Mouse (Mus musculus): ENCODE measurements at regions not wholly inside any gene's neighbourhood (a gene's known extent, or its start where the extent isn't known, plus 50 kb on each side); places are given as distances from the start of the nearest gene placed in this dataset.

DNA sequence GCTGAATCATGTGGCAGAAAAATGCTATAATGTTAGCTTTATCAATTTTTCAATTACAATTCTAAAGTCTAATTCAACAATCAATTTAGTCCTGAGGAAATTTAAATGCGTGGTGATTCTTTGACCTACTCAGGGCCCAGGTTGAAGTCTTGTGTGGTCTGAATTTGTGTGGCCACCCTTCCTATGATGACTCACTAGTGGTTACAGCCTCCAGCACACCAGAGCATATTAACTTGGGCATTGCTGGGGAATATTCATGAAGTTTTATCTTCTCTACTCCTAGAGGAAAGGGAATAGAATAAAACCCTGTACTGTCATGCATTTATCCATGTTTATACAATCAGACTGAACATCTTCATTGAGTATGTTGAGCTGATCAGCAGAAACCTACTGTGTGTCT is 665.2 kb downstream of the Inhba start:
- Histone ChIP-seq H3K4me3 (ENCODE audit: control insufficient read depth, low read depth, low read length) (no peak overlapping the region), H3K4me1 (ENCODE audit: control insufficient read depth, insufficient read depth, low read length) (no peaks in the 10 kb centered on the region), H3K36me3 (ENCODE audit: control insufficient read depth, insufficient read depth, low read length) (no peaks in the 10 kb centered on the region), H3K27me3 (ENCODE audit: control insufficient read depth, insufficient read depth, low read length) (no peaks in the 10 kb centered on the region), H3K27ac (ENCODE audit: control insufficient read depth, insufficient read depth, low read depth, low read length) (no peak overlapping the region)
- TF ChIP-seq POLR2A (IDR thresholded peaks at IDR 0.05; ENCODE audit: control insufficient read depth, low read depth, low read length): no peak
- no peak for TF ChIP-seq CTCF (IDR thresholded peaks at IDR 0.05; ENCODE audit: control insufficient read depth, insufficient read depth, insufficient replicate concordance, low read depth, low read length)

GRCm38 (mm10) chr13:16678246-16679024 is 666.8 kb downstream of the Inhba start:
- Histone ChIP-seq H3K4me1 (ENCODE audit: control insufficient read depth, insufficient read depth, low read length) (no peaks in the 10 kb centered on the region), H3K36me3 (ENCODE audit: control insufficient read depth, insufficient read depth, low read length) (no peaks in the 10 kb centered on the region), H3K27ac (ENCODE audit: control insufficient read depth, insufficient read depth, low read depth, low read length) (no peak overlapping the region), H3K4me3 (ENCODE audit: control insufficient read depth, low read depth, low read length) (no peak overlapping the region), H3K27me3 (ENCODE audit: control insufficient read depth, insufficient read depth, low read length) (no peaks in the 10 kb centered on the region)
- TF ChIP-seq POLR2A (IDR thresholded peaks at IDR 0.05; ENCODE audit: control insufficient read depth, low read depth, low read length) (no peak), CTCF (IDR thresholded peaks at IDR 0.05; ENCODE audit: control insufficient read depth, insufficient read depth, insufficient replicate concordance, low read depth, low read length) (no peak)

DNA sequence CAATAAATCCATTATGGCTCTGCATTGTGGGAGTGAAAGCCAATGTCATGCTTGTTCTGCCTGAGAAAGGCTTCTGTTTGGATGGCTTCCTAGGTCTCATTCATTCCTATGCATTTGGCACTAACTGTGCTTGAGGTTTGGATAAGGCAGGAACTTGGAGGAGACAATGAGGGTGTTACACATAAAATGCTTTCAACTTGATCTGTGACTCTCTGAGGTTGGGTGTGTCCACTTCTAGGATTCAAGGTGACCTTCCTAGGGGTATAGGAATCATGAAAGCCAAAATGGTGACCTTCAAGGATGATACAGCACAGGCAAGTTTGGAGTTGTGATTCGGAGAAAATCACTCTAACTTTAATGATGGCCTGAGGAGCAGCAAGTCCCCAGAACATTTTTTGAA is 682.5 kb downstream of the Inhba start:
- no peak overlapping the region for H3K4me3 ChIP-seq (ENCODE audit: control insufficient read depth, low read depth, low read length)
- no peak for TF ChIP-seq CTCF (IDR thresholded peaks at IDR 0.05; ENCODE audit: control insufficient read depth, insufficient read depth, insufficient replicate concordance, low read depth, low read length)
- no peak for TF ChIP-seq POLR2A (IDR thresholded peaks at IDR 0.05; ENCODE audit: control insufficient read depth, low read depth, low read length)
- H3K36me3 ChIP-seq (ENCODE audit: control insufficient read depth, insufficient read depth, low read length): no peaks in the 10 kb centered on the region

GRCm38 (mm10) chr13:16700934-16701333 is 689.3 kb downstream of the Inhba start:
- H3K27me3 ChIP-seq (ENCODE audit: control insufficient read depth, insufficient read depth, low read length): no peaks in the 10 kb centered on the region
- H3K4me1 ChIP-seq (ENCODE audit: control insufficient read depth, insufficient read depth, low read length): no peaks in the 10 kb centered on the region
- TF ChIP-seq CTCF (IDR thresholded peaks at IDR 0.05; ENCODE audit: control insufficient read depth, insufficient read depth, insufficient replicate concordance, low read depth, low read length) (no peak), POLR2A (IDR thresholded peaks at IDR 0.05; ENCODE audit: control insufficient read depth, low read depth, low read length) (no peak)
- no peaks in the 10 kb centered on the region for H3K36me3 ChIP-seq (ENCODE audit: control insufficient read depth, insufficient read depth, low read length)
- no peak overlapping the region for H3K27ac ChIP-seq (ENCODE audit: control insufficient read depth, insufficient read depth, low read depth, low read length)
- H3K4me3 ChIP-seq (ENCODE audit: control insufficient read depth, low read depth, low read length): no peak overlapping the region

More for the DNA sequence above, 682.5 kb downstream of the Inhba start:
- H3K27ac ChIP-seq (ENCODE audit: control insufficient read depth, insufficient read depth, low read depth, low read length): no peak overlapping the region
- no peaks in the 10 kb centered on the region for H3K4me1 ChIP-seq (ENCODE audit: control insufficient read depth, insufficient read depth, low read length)
- no peaks in the 10 kb centered on the region for H3K27me3 ChIP-seq (ENCODE audit: control insufficient read depth, insufficient read depth, low read length)

DNA sequence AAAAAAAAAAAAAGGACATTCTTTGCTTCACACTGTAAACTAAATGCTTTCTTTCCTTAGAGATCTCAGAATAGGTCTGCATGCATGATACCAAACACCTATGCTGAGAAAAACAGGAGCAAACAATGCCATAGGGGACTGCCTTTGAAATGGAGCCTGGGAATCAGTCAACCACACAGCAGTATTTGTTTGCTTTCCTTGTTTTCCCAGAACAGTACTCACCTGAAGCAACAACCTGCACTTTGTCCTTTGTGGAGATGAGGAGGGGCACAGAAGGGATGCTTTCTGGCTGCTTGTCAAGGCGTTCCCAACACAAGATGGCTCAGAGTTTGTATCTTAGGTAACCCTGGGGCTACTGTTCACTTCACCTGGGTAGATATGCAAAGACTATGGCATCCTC is 690.5 kb downstream of the Inhba start:
- no peaks in the 10 kb centered on the region for H3K4me1 ChIP-seq (ENCODE audit: control insufficient read depth, insufficient read depth, low read length)
- no peaks in the 10 kb centered on the region for H3K36me3 ChIP-seq (ENCODE audit: control insufficient read depth, insufficient read depth, low read length)
- no peak for TF ChIP-seq CTCF (IDR thresholded peaks at IDR 0.05; ENCODE audit: control insufficient read depth, insufficient read depth, insufficient replicate concordance, low read depth, low read length)
- TF ChIP-seq POLR2A (IDR thresholded peaks at IDR 0.05; ENCODE audit: control insufficient read depth, low read depth, low read length): no peak
- H3K27ac ChIP-seq (ENCODE audit: control insufficient read depth, insufficient read depth, low read depth, low read length): no peak overlapping the region
- H3K4me3 ChIP-seq (ENCODE audit: control insufficient read depth, low read depth, low read length): no peak overlapping the region
- no peaks in the 10 kb centered on the region for H3K27me3 ChIP-seq (ENCODE audit: control insufficient read depth, insufficient read depth, low read length)

- H3K4me3 ChIP-seq (ENCODE audit: control insufficient read depth, low read depth, low read length): no peak overlapping the region
- H3K36me3 ChIP-seq (ENCODE audit: control insufficient read depth, insufficient read depth, low read length): no peaks in the 10 kb centered on the region
- TF ChIP-seq POLR2A (IDR thresholded peaks at IDR 0.05; ENCODE audit: control insufficient read depth, low read depth, low read length): no peak
- TF ChIP-seq CTCF (IDR thresholded peaks at IDR 0.05; ENCODE audit: control insufficient read depth, insufficient read depth, insufficient replicate concordance, low read depth, low read length): no peak
- no peaks in the 10 kb centered on the region for H3K4me1 ChIP-seq (ENCODE audit: control insufficient read depth, insufficient read depth, low read length)
- H3K27ac ChIP-seq (ENCODE audit: control insufficient read depth, insufficient read depth, low read depth, low read length): no peak overlapping the region
- H3K27me3 ChIP-seq (ENCODE audit: control insufficient read depth, insufficient read depth, low read length): no peaks in the 10 kb centered on the region
Observed at GRCm38 (mm10) chr13:16705217-16706104, 693.8 kb downstream of the Inhba start.

GRCm38 (mm10) chr13:16706105-16706442 is 694.4 kb downstream of the Inhba start:
- Histone ChIP-seq H3K4me1 (ENCODE audit: control insufficient read depth, insufficient read depth, low read length) (no peaks in the 10 kb centered on the region), H3K27ac (ENCODE audit: control insufficient read depth, insufficient read depth, low read depth, low read length) (no peak overlapping the region), H3K27me3 (ENCODE audit: control insufficient read depth, insufficient read depth, low read length) (no peaks in the 10 kb centered on the region), H3K36me3 (ENCODE audit: control insufficient read depth, insufficient read depth, low read length) (no peaks in the 10 kb centered on the region), H3K4me3 (ENCODE audit: control insufficient read depth, low read depth, low read length) (no peak overlapping the region)
- no peak for TF ChIP-seq CTCF (IDR thresholded peaks at IDR 0.05; ENCODE audit: control insufficient read depth, insufficient read depth, insufficient replicate concordance, low read depth, low read length)
- TF ChIP-seq POLR2A (IDR thresholded peaks at IDR 0.05; ENCODE audit: control insufficient read depth, low read depth, low read length): no peak

Data from testis, adult 2 months (tissue).